Mouse (Mus musculus): ENCODE data around the gene Jrkl. TPM values are rescaled to one million over a fixed set of nuclear protein-coding genes. Genes with fewer than 3 reads are reported as not detected.

The Jrkl gene
- 10.4 TPM in 2 replicates for polyA plus RNA-seq (2015; fragmentation: Nextera tagmentation; extraction: Ambion mirVana)

DNA sequence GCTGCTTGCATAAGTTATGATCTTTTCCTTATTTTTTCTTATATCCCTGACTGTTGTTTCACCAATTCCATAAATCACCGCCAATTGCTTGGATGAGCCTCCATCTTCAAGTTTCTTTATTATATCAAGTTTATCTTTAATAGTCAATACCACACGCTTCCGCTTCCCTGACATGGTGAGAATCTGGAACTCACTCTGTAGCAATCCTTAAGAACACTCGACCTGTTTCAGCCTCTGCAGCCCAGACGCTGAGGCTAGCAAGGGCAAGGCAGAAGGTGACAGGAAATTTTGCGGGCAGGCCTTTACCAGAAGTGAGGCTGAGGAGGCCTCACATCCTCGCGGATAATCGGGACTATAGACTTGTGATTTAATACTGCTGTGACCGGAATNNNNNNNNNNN, at the start of gene Jrkl:
Gene Jrkl, minus strand, starts transcription at position 349 of the 400 bp plus-strand sequence.
- 5% methylated on average over 10 of the region's 10 CpGs for WGBS
- ATAC-seq (ENCODE audit: low FRiP score, low read depth), result 0 out of 2 replicates have a peak, but pooled peaks have one; percentile 19
- H3K36me3 ChIP-seq, result no peaks in the 10 kb centered on the region

DNA sequence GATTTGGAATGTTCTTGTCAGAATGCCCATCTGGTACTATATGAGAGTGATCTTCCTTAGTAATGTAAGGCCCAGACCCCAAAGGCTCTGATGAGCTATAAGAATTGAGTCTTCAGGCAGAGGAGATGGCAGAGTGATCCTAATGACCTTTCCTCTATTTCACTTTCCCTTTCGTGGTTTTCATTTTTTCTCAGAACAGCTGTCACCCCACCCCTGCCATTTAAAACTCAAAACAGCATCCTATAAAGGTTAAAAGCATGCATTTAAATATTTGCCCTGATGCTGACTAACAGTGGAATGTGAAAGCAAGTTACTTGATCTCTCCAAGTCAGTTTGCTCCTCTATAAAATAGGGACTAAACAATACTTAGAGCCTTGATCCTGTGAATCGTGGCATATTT, 41.9 kb upstream of the Jrkl start:
- Histone ChIP-seq H3K9me3 (no peaks in the 10 kb centered on the region), H3K4me1 (replicated peaks) (no peaks in the 10 kb centered on the region), H3K4me2 (no peak overlapping the region), H3K36me3 (no peaks in the 10 kb centered on the region), H3K9ac (no peak overlapping the region), H3K27ac (replicated peaks) (no peak overlapping the region), H3K4me3 (no peak overlapping the region), H3K27me3 (no peaks in the 10 kb centered on the region)
- 74% methylated on average over 2 of the region's 2 CpGs for WGBS
- no peak for ATAC-seq (ENCODE audit: low FRiP score, low read depth)

More for the DNA sequence above, at the start of gene Jrkl:
- Histone ChIP-seq H3K27ac (replicated peaks) (peak within 1 kb of the TSS; percentile 79), H3K9ac (peak within 1 kb of the TSS; percentile 55), H3K9me3 (no peaks in the 10 kb centered on the region), H3K27me3 (no peaks in the 10 kb centered on the region), H3K4me3 (peak within 1 kb of the TSS; percentile 71), H3K4me1 (replicated peaks) (peaks cover 24% of the 10 kb centered on the region), H3K4me2 (peak within 1 kb of the TSS; percentile 67)

DNA sequence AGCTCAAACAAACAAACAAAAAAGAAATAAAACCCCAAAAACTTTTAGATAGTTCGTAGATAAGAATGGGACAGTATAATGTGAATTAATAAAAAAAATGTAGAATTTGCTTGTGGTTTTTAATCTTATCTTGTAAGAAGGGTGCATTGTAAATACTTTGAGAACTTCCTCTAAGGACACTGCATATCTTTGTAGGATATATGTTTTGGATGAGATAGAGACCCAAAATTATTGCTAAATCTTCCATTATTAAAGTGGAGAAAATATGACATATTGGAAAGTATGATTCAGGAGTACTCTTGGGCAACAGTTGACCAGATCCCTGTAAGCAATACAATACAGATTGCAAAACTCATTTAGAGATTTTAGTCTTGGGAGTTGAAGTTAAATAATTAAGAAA, 27.6 kb upstream of the Jrkl start:
- no peaks in the 10 kb centered on the region for H3K27me3 ChIP-seq
- no peak overlapping the region for H3K27ac ChIP-seq (replicated peaks)
- H3K4me1 ChIP-seq (replicated peaks), result no peaks in the 10 kb centered on the region
- H3K9ac ChIP-seq, result no peak overlapping the region
- peaks cover 4% of the 10 kb centered on the region; the same call in 1 of the 2 replicates for H3K36me3 ChIP-seq
- no peaks in the 10 kb centered on the region for H3K9me3 ChIP-seq
- H3K4me2 ChIP-seq, result no peak overlapping the region
- no peak for ATAC-seq (ENCODE audit: low FRiP score, low read depth)
- WGBS, result 100% methylated on average over 1 of the region's 1 CpGs
- H3K4me3 ChIP-seq, result no peak overlapping the region

DNA sequence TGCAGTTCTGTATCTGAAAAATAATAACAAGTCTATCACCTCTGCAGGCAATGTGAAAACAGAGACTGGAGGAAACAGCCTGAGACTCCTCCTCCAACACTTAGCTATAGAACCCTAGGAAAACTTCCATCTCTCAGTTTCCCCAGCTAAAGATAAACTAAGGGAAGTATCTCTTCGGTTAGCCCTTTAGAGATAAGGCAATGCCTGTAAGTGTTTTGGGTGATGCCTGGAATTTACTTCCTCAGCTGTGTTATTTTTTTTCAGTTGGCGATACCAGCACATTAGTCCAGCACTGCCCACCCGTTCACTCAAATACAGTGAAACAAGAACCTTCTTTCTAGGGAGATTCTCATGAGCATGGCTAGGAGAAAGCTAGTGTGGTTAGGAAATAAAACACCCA, 15.4 kb upstream of the Jrkl start:
- H3K4me3 ChIP-seq, result no peak overlapping the region
- WGBS, result 88% methylated on average over 3 of the region's 3 CpGs
- H3K4me1 ChIP-seq (replicated peaks), result no peaks in the 10 kb centered on the region
- H3K27ac ChIP-seq (replicated peaks), result no peak overlapping the region
- no peaks in the 10 kb centered on the region for H3K9me3 ChIP-seq
- no peaks in the 10 kb centered on the region for H3K36me3 ChIP-seq
- H3K4me2 ChIP-seq, result no peak overlapping the region
- no peak overlapping the region for H3K9ac ChIP-seq
- no peak for ATAC-seq (ENCODE audit: low FRiP score, low read depth)
- H3K27me3 ChIP-seq, result no peaks in the 10 kb centered on the region

DNA sequence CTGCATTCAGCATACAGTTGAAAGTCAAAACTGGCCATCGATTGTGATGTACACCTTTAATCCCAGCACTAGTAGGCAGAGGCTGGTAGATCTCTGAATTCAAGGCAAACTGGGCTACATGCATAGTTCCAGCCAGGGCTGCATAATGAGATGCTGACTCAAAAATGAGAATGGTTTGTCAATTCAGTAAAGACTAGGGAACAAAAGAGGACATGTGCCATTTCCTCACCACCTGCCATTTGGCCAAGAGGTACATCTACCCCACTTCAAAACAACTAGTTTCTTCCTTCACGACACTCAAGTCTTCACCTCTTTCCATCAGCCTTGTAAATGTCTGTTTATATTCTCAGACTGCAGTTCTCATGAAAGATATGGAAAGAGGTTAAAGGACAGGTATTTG, 12.5 kb upstream of the Jrkl start:
- no peak for ATAC-seq (ENCODE audit: low FRiP score, low read depth)
- Histone ChIP-seq H3K9ac (no peak overlapping the region), H3K4me2 (no peak overlapping the region), H3K27ac (replicated peaks) (no peak overlapping the region), H3K4me3 (no peak overlapping the region), H3K9me3 (no peaks in the 10 kb centered on the region), H3K36me3 (no peaks in the 10 kb centered on the region), H3K27me3 (no peaks in the 10 kb centered on the region), H3K4me1 (replicated peaks) (no peaks in the 10 kb centered on the region)
- WGBS, result 94% methylated on average over 2 of the region's 2 CpGs

DNA sequence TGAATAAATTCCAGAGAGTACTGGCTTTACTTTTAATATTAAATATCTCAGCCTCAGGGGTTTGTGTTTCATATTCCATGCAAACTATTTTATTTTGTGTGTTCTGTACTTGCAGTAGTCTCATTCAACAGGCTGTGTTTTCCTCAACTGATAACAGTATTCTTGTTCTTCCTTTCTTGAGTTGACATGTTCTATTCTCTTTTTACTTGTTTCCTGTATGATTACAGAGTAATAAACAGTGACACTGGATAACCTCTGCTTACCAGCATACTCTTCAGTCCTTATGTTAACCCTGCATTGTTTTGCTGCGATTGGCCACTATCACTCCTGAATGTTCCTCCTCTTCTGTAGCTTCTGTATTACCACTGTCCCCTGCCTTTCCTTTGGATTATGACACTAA, 11.1 kb upstream of the Jrkl start:
- 97% methylated on average over 1 of the region's 1 CpGs for WGBS
- Histone ChIP-seq H3K9ac (no peak overlapping the region), H3K36me3 (no peaks in the 10 kb centered on the region), H3K4me3 (no peak overlapping the region), H3K4me2 (no peak overlapping the region), H3K27ac (replicated peaks) (no peak overlapping the region), H3K4me1 (replicated peaks) (no peaks in the 10 kb centered on the region), H3K27me3 (no peaks in the 10 kb centered on the region), H3K9me3 (no peaks in the 10 kb centered on the region)
- no peak for ATAC-seq (ENCODE audit: low FRiP score, low read depth)

DNA sequence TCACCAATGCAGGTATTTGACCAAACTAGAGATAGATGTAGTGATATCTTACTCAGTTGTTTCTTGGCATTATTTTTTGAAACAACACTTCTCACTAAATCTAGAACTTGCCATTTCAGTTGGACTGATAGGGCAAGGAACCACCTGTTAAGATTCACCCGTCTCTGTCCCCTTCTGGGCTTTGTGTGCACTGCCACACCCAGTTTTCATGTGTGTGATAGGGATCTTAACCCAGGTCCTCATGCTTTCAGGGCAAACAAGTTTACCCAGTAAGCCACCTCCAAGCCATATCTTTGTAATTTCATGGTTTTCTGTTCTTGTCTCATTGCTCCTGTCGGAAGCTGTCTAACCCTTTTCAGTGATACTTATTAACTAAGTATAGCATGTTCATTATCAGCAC, 5.6 kb upstream of the Jrkl start:
- Histone ChIP-seq H3K27ac (replicated peaks) (no peak overlapping the region), H3K27me3 (no peaks in the 10 kb centered on the region), H3K4me1 (replicated peaks) (peaks cover 8% of the 10 kb centered on the region), H3K9ac (no peak overlapping the region), H3K36me3 (no peaks in the 10 kb centered on the region), H3K9me3 (no peaks in the 10 kb centered on the region), H3K4me3 (no peak overlapping the region), H3K4me2 (no peak overlapping the region)
- WGBS, result 81% methylated on average over 2 of the region's 2 CpGs
- no peak for ATAC-seq (ENCODE audit: low FRiP score, low read depth)

DNA sequence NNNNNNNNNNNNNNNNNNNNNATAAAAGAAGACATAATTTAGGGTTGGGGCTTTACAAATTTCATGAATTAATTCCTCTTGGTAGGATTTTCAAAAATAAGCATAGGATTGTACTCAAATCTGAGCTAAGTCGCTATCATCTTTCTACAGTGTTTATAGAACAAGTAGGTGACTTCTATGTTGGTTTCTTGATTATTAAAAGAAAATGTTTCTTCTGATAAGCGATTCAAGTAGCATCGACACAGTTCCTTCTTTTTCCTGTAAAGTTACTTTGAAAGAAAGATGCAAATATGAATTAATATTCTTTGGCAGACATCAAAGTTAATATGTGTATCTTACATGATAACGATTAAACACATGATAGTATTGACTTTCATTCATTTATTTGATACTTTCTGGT, 2.5 kb upstream of the Jrkl start:
- Histone ChIP-seq H3K4me3 (no peak overlapping the region), H3K4me1 (replicated peaks) (peaks cover 24% of the 10 kb centered on the region), H3K27me3 (no peaks in the 10 kb centered on the region), H3K9me3 (no peaks in the 10 kb centered on the region), H3K36me3 (no peaks in the 10 kb centered on the region), H3K9ac (no peak overlapping the region), H3K27ac (replicated peaks) (no peak overlapping the region), H3K4me2 (peak overlapping the region; percentile 76)
- WGBS, result 95% methylated on average over 4 of the region's 4 CpGs
- no peak for ATAC-seq (ENCODE audit: low FRiP score, low read depth)

DNA sequence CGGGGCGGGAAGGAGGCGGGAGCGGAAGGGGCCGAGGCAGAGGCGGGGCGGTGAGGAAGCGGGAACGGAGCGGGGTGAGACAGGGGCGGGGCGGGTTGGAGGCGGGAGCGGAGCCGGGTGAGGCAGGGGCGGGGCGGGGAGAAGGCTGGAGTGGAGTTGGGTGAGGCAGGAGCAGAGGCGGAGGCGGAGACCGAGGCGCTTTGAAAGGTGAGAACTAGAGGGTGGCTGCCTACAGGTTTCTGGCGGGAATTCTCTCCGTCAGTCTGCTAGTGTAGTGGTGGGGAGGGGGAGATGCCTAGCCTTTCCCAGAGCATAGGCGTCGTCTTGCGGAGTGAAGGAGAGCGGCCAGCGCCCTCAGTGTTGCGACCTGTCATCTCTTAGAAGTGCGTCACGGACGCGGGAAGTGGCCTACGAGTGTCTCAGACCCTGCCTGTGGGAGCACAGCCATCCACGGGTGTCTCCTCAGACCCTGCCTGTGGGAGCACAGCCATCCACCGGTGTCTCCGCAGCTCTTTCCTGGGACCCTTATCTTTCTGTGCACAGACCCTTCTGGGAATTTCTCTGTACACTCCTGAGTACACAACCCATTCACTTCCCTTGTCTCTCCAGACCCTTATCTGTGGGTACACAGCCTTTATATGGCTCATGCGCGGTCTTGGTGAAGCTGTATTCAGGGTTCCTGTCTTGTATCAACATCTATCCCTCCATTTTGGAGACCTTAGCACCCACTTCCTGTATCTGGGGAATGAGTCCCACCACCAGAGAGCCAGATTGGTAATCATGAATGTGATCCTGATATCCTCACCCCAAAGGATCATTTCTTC, 1.4 kb upstream of the Jrkl start, which contains the start of gene Ccdc82:
Gene Ccdc82, plus strand, starts transcription at position 141 of the 824 bp plus-strand sequence.
- ATAC-seq (ENCODE audit: low FRiP score, low read depth), result peak; percentile 96
- 2% methylated on average over 30 of the region's 39 CpGs for WGBS
- Histone ChIP-seq H3K9ac (peak within 1 kb of the TSS; percentile 74), H3K27ac (replicated peaks) (peak within 1 kb of the TSS; percentile 86), H3K36me3 (no peaks in the 10 kb centered on the region), H3K4me2 (peak within 1 kb of the TSS; percentile 76), H3K4me1 (replicated peaks) (peaks cover 24% of the 10 kb centered on the region), H3K27me3 (no peaks in the 10 kb centered on the region), H3K4me3 (peak within 1 kb of the TSS; percentile 71), H3K9me3 (no peaks in the 10 kb centered on the region)

DNA sequence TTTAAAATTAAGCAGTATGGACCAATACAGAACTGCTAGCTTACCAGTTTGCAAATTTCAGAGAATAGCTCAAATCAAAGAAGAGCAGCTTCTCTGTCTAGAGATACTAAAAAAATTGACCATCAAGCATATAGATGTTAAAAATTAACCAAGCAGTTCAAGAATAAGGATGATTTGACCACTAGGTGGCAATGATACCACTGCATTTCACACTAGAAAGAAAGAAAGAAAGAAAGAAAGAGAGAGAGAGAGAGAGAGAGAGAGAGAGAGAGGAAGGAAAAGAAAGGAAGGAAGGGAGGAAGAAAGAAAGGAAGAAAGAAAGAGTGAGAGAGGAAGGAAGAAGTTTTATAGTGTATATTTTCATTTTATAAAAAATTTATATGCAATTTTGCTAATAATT, 3.3 kb downstream of the Jrkl start:
- Histone ChIP-seq H3K4me2 (no peak overlapping the region), H3K4me3 (no peak overlapping the region), H3K27ac (replicated peaks) (no peak overlapping the region), H3K27me3 (no peaks in the 10 kb centered on the region), H3K9ac (no peak overlapping the region), H3K4me1 (replicated peaks) (peaks cover 19% of the 10 kb centered on the region), H3K9me3 (no peaks in the 10 kb centered on the region), H3K36me3 (no peaks in the 10 kb centered on the region)
- no peak for ATAC-seq (ENCODE audit: low FRiP score, low read depth)

DNA sequence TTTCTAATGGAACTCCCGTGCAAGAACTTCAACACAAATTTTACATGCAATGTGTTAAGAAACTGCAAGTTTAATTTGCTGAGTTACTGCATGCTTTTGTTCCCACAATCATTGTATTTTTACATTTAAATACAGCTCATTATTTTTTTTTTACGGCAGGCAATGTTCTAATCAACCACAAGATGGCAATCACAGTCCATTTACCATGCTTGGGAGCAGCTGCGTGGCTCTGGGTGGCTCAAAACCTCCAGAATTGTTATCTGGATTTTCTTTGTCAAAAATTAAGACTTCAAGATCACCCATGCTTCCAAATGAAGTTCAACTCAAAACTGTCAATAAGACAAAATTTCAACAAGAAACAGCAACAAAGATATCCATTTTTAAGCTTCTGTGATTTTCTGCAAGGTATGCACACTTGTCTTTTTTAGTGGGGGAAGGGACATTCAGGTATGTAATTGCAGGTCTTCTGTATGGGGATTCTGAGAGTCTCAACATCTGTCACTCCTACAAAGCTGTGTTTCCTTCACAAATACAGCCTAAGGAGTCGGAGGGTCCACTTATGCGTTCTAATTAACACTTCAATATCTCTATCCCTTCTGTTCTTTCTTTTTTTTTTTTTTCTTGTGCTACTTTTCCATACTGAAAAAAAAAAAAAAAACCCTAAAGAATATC, 13.9 kb downstream of the Jrkl start:
- no peak overlapping the region for H3K4me3 ChIP-seq
- no peaks in the 10 kb centered on the region for H3K9me3 ChIP-seq
- H3K27me3 ChIP-seq, result no peaks in the 10 kb centered on the region
- peak; percentile 73; the same call in 1 of the 2 replicates for ATAC-seq (ENCODE audit: low FRiP score, low read depth)
- no peaks in the 10 kb centered on the region for H3K4me1 ChIP-seq (replicated peaks)
- H3K36me3 ChIP-seq, result no peaks in the 10 kb centered on the region
- WGBS, result 17% methylated on average over 5 of the region's 5 CpGs
- 0 out of 2 replicates have a peak overlapping the region, but pooled peaks have one; percentile 14 for H3K4me2 ChIP-seq
- H3K27ac ChIP-seq (replicated peaks), result no peak overlapping the region
- H3K9ac ChIP-seq, result no peak overlapping the region

DNA sequence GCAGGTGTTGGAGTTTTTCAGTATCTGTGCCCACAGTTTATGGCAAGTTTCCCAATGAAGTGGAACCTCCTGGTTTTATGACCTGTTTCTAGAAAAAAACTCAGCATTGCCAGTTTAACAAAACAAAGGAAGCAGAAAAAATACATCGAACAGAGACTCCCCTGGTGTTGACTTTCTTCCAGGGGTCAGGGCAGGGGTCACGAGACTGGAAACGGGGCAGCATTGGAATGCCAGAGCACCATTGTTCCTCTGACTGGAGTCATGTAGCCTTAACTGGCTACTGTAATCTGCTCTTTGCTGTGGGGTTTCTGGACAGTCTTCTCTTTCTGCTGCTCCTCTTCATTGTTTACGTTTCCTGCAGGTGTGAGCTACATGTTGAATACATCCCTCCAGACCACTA, 15.1 kb downstream of the Jrkl start:
- Histone ChIP-seq H3K36me3 (no peaks in the 10 kb centered on the region), H3K9me3 (no peaks in the 10 kb centered on the region), H3K4me2 (no peak overlapping the region), H3K4me1 (replicated peaks) (no peaks in the 10 kb centered on the region), H3K4me3 (no peak overlapping the region), H3K9ac (no peak overlapping the region), H3K27ac (replicated peaks) (no peak overlapping the region), H3K27me3 (no peaks in the 10 kb centered on the region)
- 4% methylated on average over 4 of the region's 4 CpGs for WGBS
- no peak for ATAC-seq (ENCODE audit: low FRiP score, low read depth)
